Mouse (Mus musculus): ENCODE measurements around the gene Sec1. TPM values are rescaled to one million over a fixed set of nuclear protein-coding genes. Genes with fewer than 3 reads are reported as not detected.

Sec1 gene
- total and polyA plus RNA-seq, 2 experiments from 2014 or later: 0.33 to 1.3 TPM

DNA sequence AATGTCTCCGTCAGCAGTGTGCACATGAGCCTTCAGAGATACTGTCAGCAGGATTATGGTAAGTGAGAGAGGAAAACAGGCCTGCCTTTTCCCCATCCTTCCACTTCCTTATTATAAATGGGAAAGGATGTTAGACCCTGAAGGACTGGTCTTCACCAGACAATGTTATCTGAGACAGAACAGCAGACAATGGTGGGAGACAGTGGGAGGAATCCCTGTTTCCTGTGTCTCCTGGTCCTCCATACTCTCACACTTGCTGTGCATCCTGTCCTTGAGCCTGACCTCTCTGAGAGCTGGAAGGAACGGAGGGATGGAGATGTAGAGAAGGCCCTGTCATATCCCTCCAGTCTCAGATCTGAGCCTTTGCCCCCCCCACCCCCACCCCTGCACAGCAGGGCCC lies 1.8 kb downstream of the Sec1 start:
- no peak overlapping the region for H3K27ac ChIP-seq (ENCODE audit: low read depth)
- H3K4me1 ChIP-seq (ENCODE audit: control insufficient read depth, insufficient read depth): peaks cover 20% of the 10 kb centered on the region; the same call in 1 of the 2 replicates
- 81% methylated on average over 2 of the region's 2 CpGs for WGBS
- DNase-seq (ENCODE audit: low spot score) (no peak), ATAC-seq (ENCODE audit: insufficient read depth, low read depth) (no peak)
- no peak overlapping the region for H3K4me2 ChIP-seq (ENCODE audit: low read depth, low read length)
- no peaks in the 10 kb centered on the region for H3K27me3 ChIP-seq (ENCODE audit: control insufficient read depth, insufficient read depth, low read length)
- H3K9ac ChIP-seq (replicated peaks; ENCODE audit: low read depth, low read length): no peak overlapping the region
- TF ChIP-seq EP300 (IDR thresholded peaks at IDR 0.05; ENCODE audit: low read depth): no peak
- TF ChIP-seq CTCF (IDR thresholded peaks at IDR 0.05; ENCODE audit: low read depth): no peak
- H3K9me3 ChIP-seq (replicated peaks; ENCODE audit: control insufficient read depth, low read length): no peaks in the 10 kb centered on the region
- H3K4me3 ChIP-seq (ENCODE audit: low read depth, low read length): no peak overlapping the region
- H3K36me3 ChIP-seq (replicated peaks; ENCODE audit: control insufficient read depth, insufficient read depth, low read length): no peaks in the 10 kb centered on the region

DNA sequence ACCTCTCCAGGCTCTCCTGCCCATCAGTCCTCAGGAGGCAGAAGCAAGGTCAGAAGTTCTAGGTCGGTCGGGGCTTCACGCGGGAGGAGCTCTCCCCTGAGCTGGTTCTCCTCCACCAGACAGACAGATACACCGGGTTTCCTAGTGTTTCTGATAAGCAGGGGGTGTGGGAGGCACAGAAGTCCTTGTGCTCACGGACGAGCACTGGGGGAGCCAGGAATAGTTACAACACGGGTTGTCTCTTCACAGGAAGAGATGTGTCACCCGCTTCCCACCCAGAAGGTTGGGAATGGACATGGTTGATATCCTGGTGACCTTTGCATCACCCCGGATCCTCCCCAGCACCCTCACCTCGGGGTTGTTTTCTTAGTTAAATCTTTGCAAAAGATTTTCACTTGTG lies 4.4 kb downstream of the Sec1 start:
- H3K9me3 ChIP-seq (replicated peaks; ENCODE audit: control insufficient read depth, low read length): no peaks in the 10 kb centered on the region
- peak overlapping the region; percentile 64 for H3K27ac ChIP-seq (ENCODE audit: low read depth)
- no peak overlapping the region; the same call in 1 of the 2 replicates for H3K9ac ChIP-seq (replicated peaks; ENCODE audit: low read depth, low read length)
- no peak for TF ChIP-seq CTCF (IDR thresholded peaks at IDR 0.05; ENCODE audit: low read depth)
- no peak for TF ChIP-seq EP300 (IDR thresholded peaks at IDR 0.05; ENCODE audit: low read depth)
- no peaks in the 10 kb centered on the region for H3K36me3 ChIP-seq (replicated peaks; ENCODE audit: control insufficient read depth, insufficient read depth, low read length)
- H3K4me3 ChIP-seq (ENCODE audit: low read depth, low read length): no peak overlapping the region
- DNase-seq (ENCODE audit: low spot score): no peak
- no peak overlapping the region for H3K4me2 ChIP-seq (ENCODE audit: low read depth, low read length)
- H3K27me3 ChIP-seq (ENCODE audit: control insufficient read depth, insufficient read depth, low read length): no peaks in the 10 kb centered on the region
- peaks cover 20% of the 10 kb centered on the region; the same call in 1 of the 2 replicates for H3K4me1 ChIP-seq (ENCODE audit: control insufficient read depth, insufficient read depth)
- ATAC-seq (ENCODE audit: insufficient read depth, low read depth): peak; percentile 37; the same call in 1 of the 2 replicates
- 15% methylated on average over 11 of the region's 11 CpGs for WGBS

- TF ChIP-seq CTCF (IDR thresholded peaks at IDR 0.05; ENCODE audit: low read depth) (no peak), EP300 (IDR thresholded peaks at IDR 0.05; ENCODE audit: low read depth) (no peak)
- H3K9ac ChIP-seq (replicated peaks; ENCODE audit: low read depth, low read length): peak overlapping the region; percentile 8; the same call in 1 of the 2 replicates
- no peaks in the 10 kb centered on the region for H3K9me3 ChIP-seq (replicated peaks; ENCODE audit: control insufficient read depth, low read length)
- H3K4me3 ChIP-seq (ENCODE audit: low read depth, low read length): no peak overlapping the region
- DNase-seq (ENCODE audit: low spot score) (no peak), ATAC-seq (ENCODE audit: insufficient read depth, low read depth) (no peak)
- no peaks in the 10 kb centered on the region for H3K27me3 ChIP-seq (ENCODE audit: control insufficient read depth, insufficient read depth, low read length)
- 72% methylated on average over 6 of the region's 6 CpGs for WGBS
- H3K36me3 ChIP-seq (replicated peaks; ENCODE audit: control insufficient read depth, insufficient read depth, low read length): no peaks in the 10 kb centered on the region
- H3K27ac ChIP-seq (ENCODE audit: low read depth): peak overlapping the region; percentile 64
- no peak overlapping the region for H3K4me2 ChIP-seq (ENCODE audit: low read depth, low read length)
- H3K4me1 ChIP-seq (ENCODE audit: control insufficient read depth, insufficient read depth): peaks cover 20% of the 10 kb centered on the region; the same call in 1 of the 2 replicates
Measured at GRCm38 (mm10) chr7:45689099-45689498, 5.1 kb downstream of the Sec1 start.

DNA sequence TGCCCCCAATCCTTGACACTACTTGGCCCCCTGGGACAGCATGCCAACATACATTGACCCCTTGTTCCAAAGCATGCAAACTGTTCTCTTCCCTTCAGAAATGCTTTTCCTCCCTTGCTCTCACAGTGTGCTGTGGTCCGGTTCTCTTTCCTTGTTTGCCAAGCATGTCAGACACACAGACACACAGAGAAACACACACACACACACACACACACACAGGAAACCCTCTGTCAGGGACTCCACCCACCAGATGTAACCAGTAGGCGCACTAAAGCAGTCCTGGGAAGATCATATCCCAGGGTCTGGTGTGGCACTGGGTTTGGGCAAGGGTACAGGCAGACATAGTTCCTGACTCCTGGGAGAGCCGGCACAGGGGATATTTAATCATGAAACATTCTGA lies 7.4 kb downstream of the Sec1 start:
- DNase-seq (ENCODE audit: low spot score) (no peak), ATAC-seq (ENCODE audit: insufficient read depth, low read depth) (no peak)
- H3K4me1 ChIP-seq (ENCODE audit: control insufficient read depth, insufficient read depth): peaks cover 28% of the 10 kb centered on the region
- no peak overlapping the region for H3K27ac ChIP-seq (ENCODE audit: low read depth)
- 63% methylated on average over 3 of the region's 3 CpGs for WGBS
- no peaks in the 10 kb centered on the region for H3K9me3 ChIP-seq (replicated peaks; ENCODE audit: control insufficient read depth, low read length)
- TF ChIP-seq CTCF (IDR thresholded peaks at IDR 0.05; ENCODE audit: low read depth) (no peak), EP300 (IDR thresholded peaks at IDR 0.05; ENCODE audit: low read depth) (no peak)
- H3K4me2 ChIP-seq (ENCODE audit: low read depth, low read length): no peak overlapping the region
- no peak overlapping the region for H3K9ac ChIP-seq (replicated peaks; ENCODE audit: low read depth, low read length)
- H3K36me3 ChIP-seq (replicated peaks; ENCODE audit: control insufficient read depth, insufficient read depth, low read length): no peaks in the 10 kb centered on the region
- no peak overlapping the region for H3K4me3 ChIP-seq (ENCODE audit: low read depth, low read length)
- no peaks in the 10 kb centered on the region for H3K27me3 ChIP-seq (ENCODE audit: control insufficient read depth, insufficient read depth, low read length)

- H3K9ac ChIP-seq (replicated peaks; ENCODE audit: low read depth, low read length): no peak overlapping the region
- no peak overlapping the region for H3K27ac ChIP-seq (ENCODE audit: low read depth)
- H3K9me3 ChIP-seq (replicated peaks; ENCODE audit: control insufficient read depth, low read length): no peaks in the 10 kb centered on the region
- H3K27me3 ChIP-seq (ENCODE audit: control insufficient read depth, insufficient read depth, low read length): no peaks in the 10 kb centered on the region
- H3K4me1 ChIP-seq (ENCODE audit: control insufficient read depth, insufficient read depth): peaks cover 36% of the 10 kb centered on the region
- H3K36me3 ChIP-seq (replicated peaks; ENCODE audit: control insufficient read depth, insufficient read depth, low read length): no peaks in the 10 kb centered on the region
- 65% methylated on average over 10 of the region's 10 CpGs for WGBS
- ATAC-seq (ENCODE audit: insufficient read depth, low read depth) (no peak), DNase-seq (ENCODE audit: low spot score) (no peak)
- H3K4me3 ChIP-seq (ENCODE audit: low read depth, low read length): no peak overlapping the region
- H3K4me2 ChIP-seq (ENCODE audit: low read depth, low read length): no peak overlapping the region
- TF ChIP-seq EP300 (IDR thresholded peaks at IDR 0.05; ENCODE audit: low read depth) (no peak), CTCF (IDR thresholded peaks at IDR 0.05; ENCODE audit: low read depth) (no peak)
Measured at GRCm38 (mm10) chr7:45685811-45686210, 8.4 kb downstream of the Sec1 start.

DNA sequence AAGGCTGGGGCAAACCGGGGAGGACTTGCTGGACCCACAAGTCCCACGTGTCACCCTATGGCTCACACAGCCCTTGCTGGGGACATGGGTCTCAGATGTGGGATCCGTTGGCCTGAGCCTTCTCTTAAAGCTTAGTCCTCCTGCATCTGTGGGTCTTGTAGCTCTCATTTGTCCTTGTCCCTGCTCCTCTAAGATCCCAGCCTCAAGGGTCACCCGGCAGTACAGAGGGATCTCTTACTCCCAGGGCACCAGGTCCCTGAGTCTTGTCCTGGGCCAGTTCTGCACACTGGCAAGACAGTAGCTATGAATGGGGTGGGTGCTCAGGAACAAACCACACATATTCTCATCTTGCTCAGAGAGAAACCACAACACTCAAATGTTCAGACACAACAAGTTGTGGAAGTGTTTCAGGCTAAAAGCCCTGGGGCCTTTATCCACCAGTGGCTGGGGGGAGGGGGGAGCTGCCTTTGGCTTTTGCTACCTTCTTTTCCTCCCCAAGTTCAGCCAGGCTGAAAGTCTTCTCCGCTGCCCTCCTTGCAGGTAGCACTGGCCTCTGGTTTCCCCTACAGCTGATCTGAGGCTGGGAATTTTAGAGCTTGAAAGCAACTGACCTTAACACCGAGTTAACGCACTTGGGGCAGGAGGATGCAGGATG lies 10.7 kb downstream of the Sec1 start, which contains the start of gene Ntn5:
Gene Ntn5 (plus strand): TSS at position 627 of the 655 bp plus-strand sequence.
- Histone ChIP-seq H3K27ac (ENCODE audit: low read depth) (no peak within 1 kb of the TSS), H3K4me2 (ENCODE audit: low read depth, low read length) (no peak within 1 kb of the TSS), H3K27me3 (ENCODE audit: control insufficient read depth, insufficient read depth, low read length) (no peaks in the 10 kb centered on the region), H3K4me1 (ENCODE audit: control insufficient read depth, insufficient read depth) (peaks cover 26% of the 10 kb centered on the region), H3K9me3 (replicated peaks; ENCODE audit: control insufficient read depth, low read length) (no peaks in the 10 kb centered on the region), H3K9ac (replicated peaks; ENCODE audit: low read depth, low read length) (no peak within 1 kb of the TSS), H3K36me3 (replicated peaks; ENCODE audit: control insufficient read depth, insufficient read depth, low read length) (no peaks in the 10 kb centered on the region), H3K4me3 (ENCODE audit: low read depth, low read length) (no peak within 1 kb of the TSS)
- TF ChIP-seq EP300 (IDR thresholded peaks at IDR 0.05; ENCODE audit: low read depth) (no peak), CTCF (IDR thresholded peaks at IDR 0.05; ENCODE audit: low read depth) (no peak)
- ATAC-seq (ENCODE audit: insufficient read depth, low read depth) (no peak), DNase-seq (ENCODE audit: low spot score) (no peak)
- WGBS: 76% methylated on average over 7 of the region's 7 CpGs
